Mouse (Mus musculus) adrenal gland, adult 2 months (tissue): ENCODE results near the gene Zfp688. TPM values are rescaled to one million over a fixed set of nuclear protein-coding genes. Genes with fewer than 3 reads are reported as not detected.
"Not testable (repeated sequence)": the region's sequence is repeated elsewhere in the genome, so short reads cannot be mapped to it uniquely, and the experiment has no call there.

ENCODE experiments used
- DNase-seq: peaks from one replicate; pipeline ENCODE4 v3.0.0; 2021
- polyA plus RNA-seq: library from polyadenylated mRNA; depleted of rRNA; stranded (reverse); fragments of >200 nt; gene quantifications from 2 replicates; pipeline ENCODE4 v1.2.3, GENCODE M21; 2012
- total RNA-seq, 2 experiments: library from RNA; stranded (reverse); gene quantifications; 2 replicates each; pipeline ENCODE4 v1.2.3; 2021

Gene Zfp688
- total and polyA plus RNA-seq, 3 experiments: 13.3 to 30.2 (median 15.3) TPM

DNA sequence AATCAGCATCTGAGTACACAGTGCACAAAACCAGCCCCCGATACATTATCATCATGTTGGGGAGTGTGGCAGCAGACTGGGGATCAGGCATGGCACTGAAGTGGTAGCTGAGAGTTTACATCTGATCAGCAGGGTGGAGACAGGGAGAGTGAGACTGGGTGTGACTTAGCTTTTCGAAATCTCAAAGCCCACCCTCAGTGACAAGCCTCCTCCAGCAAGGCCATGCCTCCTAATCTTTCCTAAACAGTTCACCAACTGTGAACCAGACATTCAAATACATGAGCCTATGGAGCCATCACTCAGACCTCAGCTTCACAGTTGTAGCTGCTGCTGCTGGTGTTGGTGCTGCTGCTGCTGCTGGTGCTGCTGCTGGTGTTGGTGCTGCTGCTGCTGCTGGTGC lies 10.4 kb downstream of the Zfp688 start:
- DNase-seq: no peak

DNA sequence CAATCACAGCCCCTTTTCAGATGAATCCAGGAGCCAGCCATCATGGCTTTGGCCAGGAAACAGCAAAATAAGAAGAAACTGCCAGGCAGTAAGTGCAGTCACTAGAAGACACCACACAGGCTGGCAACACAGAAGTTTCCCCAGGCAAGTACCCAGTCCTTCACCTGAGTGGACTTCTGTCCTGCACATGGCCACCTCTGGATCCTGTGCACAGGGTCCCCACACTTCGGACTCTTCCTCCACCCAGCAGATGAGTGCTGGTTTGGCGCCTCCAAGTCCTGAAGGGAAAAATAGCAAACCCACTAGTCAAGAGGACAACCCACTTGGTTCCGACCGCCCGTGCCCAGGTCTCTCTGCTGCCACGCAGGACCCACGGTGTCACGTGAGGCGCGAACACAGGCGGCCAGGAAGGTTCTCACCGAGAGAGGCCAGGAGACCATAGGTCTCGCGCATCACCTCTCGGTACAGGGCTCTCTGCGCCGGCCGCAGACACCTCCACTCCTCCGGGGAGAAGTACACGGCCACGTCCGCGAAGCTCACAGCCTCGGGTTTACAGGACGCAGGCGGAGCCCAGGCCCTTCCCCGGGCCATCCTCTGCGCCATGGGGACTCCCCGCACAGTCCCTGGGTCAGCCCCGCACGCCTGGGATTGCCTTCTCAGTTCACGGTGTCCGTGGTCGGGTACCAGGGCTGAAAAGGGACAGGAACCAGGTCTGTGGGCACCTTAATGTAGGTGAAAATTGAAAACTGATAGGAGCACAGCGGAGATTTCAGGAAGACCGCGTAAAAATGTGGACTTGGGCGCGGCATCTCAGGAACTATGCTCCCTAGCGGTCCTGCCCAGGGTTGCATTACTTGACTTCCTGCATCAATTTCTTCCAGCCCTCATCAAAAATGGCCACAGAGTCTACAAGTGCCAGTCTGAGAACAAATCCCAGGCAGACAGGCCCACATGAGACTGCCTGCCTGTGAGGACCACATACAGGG lies 15.6 kb downstream of the Zfp688 start, which contains the start of gene Zfp764:
Gene Zfp764, minus strand, starts transcription at position 821 of the 986 bp plus-strand sequence.
- DNase-seq: peak; percentile 87

DNA sequence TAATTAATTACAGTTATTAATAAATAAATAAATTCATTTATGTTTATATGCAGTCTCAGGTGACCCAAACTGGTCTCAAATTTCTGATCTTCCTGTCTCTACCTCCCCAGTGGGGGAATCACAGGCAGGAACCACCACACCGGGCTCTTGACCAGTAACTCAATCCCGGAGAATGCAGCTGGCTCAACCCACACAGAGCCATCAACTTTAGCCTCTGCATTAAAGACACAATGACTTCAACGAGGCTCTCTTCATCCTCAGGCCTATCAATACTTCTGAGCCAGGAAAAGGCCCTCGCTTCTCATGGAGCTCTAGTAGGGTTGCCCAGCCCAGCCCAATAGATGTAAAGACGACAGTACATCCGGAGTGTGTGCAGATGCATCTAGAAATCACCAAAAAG lies 17.8 kb downstream of the Zfp688 start:
- DNase-seq: not testable (repeated sequence)

DNA sequence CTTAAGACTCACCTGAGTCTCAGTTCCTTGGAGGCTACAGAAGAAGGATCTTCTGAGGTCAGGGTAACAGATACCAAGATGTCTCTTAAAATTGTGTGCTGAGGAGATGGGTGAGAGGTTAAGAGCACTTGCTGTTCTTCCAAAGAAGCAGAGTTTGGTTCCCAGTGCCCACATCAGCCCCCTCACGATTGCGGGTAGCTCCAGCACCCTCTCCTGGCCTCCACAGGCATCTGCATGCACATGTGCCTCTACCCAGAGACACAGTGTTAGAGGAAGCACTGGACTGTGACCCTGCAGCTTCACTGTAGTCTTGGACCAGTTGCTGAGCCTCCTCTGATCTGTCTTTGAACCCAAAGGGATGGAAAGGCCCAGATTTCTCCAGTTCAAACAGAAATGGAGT lies 18.9 kb downstream of the Zfp688 start:
- no peak for DNase-seq

DNA sequence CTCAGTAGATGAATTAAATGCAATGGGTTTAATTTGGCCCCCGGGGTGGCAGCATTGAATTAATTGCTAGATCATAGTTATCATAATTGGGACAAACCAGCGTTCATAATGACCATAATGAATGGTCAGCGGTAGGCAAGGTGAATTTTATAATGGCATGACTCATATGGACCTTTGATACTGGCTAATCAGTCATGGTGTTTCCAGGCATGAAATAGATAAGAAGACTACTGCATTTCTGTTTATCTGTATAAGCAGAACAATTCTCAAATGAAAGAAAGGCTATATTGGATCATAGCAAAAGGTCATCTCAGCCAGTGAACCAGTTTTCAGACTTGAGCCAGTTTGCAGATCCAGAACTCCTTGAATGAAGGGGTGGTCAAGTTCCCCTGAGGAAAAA lies 21.5 kb downstream of the Zfp688 start:
- no peak for DNase-seq

DNA sequence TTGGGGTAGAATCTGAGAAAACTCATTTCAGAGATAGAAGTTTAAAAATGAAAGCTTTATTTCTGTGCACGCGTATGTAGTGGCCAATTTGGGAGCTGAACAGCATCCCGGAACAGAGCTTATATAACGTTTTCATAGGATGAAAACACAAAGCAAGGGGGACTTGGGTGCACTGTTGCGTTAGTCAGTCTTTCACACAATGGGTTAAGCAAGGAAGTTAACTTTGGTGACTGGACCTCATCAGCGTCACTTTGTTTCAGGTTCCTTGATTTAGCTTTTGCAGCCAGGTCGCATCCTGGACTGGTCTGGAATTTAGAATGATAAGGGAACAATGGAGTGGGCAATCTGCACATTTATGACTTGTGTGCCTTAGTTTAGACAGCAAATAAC lies 27.9 kb downstream of the Zfp688 start:
- no peak for DNase-seq

DNA sequence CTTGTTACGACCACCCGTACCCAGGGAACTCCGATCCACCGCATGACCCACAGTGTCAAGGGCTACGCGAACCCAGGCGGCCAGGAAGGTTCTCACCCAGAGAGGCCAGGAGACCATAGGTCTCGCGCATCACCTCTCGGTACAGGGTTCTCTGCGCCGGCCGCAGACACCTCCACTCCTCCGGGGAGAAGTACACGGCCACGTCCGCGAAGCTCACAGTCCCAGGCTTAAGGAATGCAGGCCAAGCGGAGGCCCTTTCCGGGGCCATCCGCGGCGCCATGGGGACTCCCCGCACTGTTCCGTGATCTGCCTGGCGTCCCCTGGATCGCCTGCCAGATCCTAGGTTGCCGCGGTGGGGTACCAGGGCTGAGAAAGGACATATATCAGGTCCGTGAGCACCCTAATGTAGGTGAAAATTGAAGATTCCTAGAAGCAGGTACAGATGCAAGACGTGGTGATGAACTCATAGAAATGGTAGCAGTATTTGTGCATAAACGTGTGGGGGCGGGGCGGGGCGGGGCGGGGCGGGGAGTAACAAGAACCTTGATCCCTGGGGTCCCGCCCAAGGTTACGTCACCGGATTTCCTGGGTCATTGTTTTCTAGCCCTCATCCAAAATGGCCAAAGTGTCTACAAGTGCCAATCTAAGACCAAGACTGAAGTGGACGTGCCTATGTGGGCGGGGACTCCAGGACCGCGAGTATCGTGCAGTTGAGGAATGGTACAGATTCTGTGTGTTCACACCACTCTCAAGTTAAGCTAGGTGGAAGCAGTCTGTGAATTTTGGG lies 28.5 kb downstream of the Zfp688 start, which contains the start of gene E430018J23Rik:
Gene E430018J23Rik, minus strand, starts transcription at position 473 of the 787 bp plus-strand sequence.
- peak; percentile 97 for DNase-seq

DNA sequence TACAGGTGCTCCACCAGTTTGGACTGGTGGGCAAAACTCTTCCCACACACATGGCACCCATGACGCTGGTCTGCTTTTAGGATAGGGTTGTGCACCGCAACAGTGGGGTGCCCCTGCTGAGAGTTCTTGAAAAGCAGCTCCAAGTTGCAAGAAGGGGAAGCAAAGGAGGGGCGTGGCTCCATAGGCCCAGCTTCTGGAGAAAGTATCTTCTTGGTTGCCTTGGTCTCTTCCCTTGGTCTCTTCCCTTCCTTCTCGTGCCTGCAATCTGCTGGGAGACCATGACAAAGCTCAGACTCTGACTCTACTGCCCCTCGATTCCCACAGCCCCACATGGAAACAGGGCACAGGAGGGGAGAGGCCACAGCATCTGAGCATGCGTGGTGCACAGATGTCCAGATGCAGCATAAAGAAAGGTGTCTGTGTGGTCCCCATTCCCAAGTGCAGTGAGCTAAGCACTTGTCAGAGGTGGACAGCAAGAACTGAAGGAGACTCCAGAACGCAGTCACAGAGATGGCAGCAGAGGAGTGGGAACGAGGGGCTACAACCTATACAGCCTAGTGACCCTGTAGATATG lies 29.5 kb downstream of the Zfp688 start:
- no peak for DNase-seq

DNA sequence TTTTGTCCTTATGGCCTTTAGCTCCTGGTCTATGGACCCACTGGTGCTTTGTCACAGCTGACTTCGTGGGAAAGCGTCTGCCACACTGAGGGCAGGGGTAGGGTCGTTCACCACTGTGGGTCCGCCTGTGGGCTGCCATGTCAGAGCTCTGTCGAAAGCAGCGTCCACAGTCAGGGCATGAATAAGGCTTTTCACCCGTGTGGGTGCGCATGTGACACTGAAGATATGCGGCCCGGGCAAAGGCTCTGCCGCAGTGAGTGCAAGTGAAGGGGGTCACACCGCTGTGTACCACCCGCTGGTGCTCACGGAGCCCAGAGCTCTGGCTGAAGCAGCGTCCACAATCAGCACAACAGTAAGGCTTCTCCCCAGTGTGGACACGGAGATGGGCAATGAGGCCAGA lies 30.3 kb downstream of the Zfp688 start:
- no peak for DNase-seq

DNA sequence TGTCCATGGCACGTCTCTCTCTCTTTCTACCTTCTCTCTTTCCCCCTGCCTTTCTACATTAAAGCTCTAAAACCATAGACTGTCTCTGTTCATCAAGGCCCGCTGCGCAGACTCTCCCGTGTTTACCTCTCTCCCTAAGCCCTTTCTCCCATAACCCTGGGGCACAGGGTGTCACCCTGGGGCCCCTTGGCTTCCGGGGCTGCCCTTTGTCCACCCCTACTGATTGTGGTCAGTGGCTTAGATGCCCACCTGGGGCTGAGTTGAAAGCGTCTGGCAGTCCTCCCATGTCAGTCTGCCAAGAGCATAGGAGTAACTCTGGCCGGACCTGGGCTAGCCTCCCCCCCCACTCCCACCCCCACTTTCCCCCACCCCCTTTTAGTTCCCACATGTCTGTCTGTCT lies 31.6 kb downstream of the Zfp688 start:
- DNase-seq: no peak

DNA sequence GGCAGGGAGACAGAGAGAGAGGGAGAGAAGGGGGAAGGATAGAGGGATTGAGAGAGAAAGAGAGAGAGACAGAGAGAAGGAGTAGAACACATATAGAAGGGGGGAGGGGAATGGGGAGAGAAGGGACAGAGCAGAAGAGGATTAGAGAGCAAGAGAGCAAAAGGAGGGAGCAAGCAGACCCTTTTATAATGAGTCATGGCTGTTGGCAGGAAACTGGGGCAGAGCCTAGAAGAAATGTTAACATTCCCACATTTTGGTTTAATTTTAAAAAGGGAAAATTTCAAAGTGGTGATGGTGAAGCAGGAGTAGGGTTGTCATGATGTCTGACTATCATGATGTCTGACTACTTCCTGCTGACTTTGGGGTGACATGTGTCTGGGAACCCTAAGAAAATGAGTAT lies 33.7 kb downstream of the Zfp688 start:
- DNase-seq: not testable (repeated sequence)

DNA sequence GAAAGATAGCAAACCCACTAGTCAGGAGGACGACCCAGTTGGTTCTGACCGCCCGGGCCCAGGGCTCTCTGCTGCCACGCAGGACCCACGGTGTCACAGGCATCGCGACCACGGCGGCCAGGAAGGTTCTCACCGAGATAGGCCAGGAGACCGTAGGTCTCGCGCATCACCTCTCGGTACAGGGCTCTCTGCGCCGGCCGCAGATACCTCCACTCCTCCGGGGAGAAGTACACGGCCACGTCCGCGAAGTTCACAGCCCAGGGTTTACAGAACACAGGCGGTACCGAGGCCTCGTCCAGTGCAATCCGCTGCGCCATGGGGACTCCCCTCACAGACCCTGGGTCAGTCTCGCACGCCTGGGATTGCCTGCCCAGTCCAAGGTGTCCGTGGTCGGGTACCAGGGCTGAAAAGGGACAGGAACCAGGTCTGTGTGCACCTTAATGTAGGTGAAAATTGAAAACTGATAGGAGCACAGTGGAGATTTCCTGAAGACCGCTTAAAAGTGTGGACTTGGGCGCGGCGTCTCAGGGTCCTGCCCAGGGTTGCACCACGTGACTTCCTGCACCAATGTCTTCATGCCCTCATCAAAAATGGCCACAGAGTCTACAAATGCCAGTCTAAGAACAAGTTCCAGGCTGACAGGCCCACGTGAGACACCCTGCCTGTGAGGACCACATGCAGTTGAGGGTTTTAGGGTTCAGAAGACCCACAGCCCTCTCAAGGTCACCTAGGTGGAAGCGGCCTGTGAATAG lies 35.1 kb downstream of the Zfp688 start, which contains the start of gene 9130019O22Rik:
Gene 9130019O22Rik, minus strand, starts transcription at position 526 of the 752 bp plus-strand sequence.
- peak; percentile 90 for DNase-seq

DNA sequence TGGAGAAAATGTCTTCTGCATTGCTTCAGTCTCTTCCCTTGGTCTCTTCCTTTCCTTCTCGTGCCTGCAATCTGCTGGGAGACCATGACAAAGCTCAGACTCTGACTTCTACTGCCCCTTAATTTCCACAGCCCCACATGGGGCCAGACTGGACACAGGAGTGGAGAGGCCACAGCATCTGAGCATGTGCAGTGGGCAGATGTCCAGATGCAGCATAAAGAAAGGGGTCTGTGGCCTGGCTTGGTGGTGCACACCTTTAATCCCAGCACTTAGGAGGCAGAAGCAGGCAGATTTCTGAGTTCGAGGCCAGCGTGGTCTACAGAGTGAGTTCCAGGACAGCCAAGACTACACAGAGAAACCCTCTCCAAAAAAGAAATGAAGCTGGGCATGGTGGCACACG lies 36.3 kb downstream of the Zfp688 start:
- DNase-seq: not testable (repeated sequence)

DNA sequence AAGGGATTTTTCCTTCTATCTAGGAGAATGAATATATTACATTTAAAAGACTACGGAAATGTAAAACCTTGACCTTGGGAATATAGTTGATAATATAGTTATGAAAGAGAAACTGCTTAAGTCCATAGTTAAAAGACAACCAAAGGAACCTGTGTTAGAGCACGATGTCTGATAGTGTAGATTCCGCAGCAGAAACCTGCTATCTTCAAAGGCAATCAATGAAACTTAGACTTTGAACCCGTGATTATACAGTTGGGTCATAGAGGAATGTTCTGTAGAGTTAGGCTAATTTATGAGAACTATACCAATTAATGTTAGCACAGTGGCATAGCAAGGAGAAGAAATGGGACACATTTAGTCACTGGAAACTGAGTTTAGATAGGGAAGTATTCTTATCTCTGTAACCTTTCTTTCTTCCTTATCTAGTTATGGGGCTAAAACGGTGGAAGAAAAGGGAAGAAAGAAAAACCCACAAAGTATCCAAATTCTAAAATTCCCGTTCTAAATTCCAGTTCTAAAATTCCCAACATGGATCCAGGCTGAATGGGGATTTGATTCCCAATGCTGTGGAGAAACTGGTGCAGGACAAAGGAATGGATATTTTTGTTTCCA lies 43.5 kb downstream of the Zfp688 start:
- DNase-seq: no peak

DNA sequence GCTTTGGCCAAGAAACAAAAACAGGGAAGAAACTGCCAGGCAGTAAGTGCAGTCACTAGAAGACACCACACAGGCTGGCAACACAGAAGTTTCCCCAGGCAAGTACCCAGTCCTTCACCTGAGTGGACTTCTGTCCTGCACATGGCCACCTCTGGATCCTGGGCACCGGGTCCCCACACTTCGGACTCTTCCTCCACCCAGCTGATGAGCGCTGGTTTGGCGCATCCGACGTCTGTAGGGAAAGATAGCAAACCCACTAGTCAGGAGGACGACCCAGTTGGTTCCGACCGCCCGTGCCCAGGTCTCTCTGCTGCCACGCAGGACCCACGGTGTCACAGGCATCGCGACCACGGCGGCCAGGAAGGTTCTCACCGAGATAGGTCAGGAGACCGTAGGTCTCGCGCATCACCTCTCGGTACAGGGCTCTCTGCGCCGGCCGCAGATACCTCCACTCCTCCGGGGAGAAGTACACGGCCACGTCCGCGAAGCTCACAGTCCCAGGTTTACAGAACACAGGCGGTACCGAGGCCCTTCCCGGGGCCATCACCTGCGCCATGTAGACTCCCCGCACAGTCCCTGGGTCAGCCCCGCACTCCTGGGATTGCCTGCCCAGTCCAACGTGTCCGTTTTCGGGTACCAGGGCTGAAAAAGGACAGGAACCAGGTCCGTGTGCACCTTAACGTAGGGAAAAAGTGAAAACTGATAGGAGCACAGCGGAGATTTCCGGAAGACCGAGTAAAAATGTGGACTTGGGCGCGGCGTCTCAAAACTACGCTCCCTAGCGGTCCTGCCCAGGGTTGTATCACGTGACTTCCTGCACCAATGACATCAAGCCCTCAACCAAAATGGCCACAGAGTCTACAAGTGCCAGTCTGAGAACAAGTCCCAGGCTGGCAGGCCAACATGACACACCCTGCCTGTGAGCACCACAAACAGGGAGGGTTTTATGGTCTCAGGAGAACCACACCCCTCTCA lies 46.3 kb downstream of the Zfp688 start, which contains the start of gene Zfp747:
Gene Zfp747, minus strand, starts transcription at position 780 of the 975 bp plus-strand sequence.
- DNase-seq: peak; percentile 94

DNA sequence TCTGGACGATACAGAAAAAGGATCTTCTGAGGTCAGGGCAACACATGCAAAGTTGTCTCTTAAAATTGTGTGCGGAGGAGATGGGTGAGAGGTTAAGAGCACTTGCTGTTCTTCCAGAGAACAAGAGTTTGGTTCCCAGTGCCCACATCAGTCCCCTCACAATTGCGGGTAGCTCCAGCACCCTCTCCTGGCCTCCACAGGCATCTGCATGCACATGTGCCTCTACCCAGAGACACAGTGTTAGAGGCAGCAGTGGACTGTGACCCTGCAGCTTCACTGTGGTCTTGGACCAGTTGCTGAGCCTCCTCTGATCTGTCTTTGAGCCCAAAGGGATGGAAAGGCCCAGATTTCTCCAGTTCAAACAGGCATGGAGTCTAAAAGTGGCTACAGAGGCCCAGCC lies 50.0 kb downstream of the Zfp688 start:
- not testable (repeated sequence) for DNase-seq

DNA sequence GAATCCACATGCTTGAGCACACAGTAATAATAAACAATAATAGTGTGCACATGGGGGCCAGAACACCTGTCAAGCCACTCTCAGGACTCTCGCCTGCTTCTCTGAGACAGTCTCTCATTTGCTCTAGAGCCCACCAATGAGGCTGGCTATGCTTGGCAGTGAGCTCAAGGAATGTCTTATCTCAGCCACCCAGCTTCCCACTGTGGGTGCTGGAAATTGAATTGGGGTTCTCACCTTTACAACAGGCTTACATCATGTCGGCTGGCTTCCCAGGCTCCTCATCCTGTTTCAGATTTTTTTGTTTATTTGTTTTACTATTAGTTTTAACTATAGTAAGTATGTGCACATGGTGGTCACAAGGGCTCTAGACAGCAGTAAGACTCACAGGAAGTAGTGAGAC lies 50.7 kb downstream of the Zfp688 start:
- no peak for DNase-seq
